Mouse (Mus musculus) spleen, postnatal 14 days (tissue): Measurements from ENCODE around the gene Tsc22d3.
A peak's percentile ranks its signal among the peaks of the same experiment; 100 is the strongest.
"Not testable (repeated sequence)": the region's sequence is repeated elsewhere in the genome, so short reads cannot be mapped to it uniquely, and the experiment has no call there.

ENCODE experiments used
- DNase-seq, 2 experiments: peaks; one replicate each; pipeline ENCODE4 v3.0.0; 2021 to 2022; ENCODE audit warnings: low spot score in 2 of 2

The Tsc22d3 gene

DNA sequence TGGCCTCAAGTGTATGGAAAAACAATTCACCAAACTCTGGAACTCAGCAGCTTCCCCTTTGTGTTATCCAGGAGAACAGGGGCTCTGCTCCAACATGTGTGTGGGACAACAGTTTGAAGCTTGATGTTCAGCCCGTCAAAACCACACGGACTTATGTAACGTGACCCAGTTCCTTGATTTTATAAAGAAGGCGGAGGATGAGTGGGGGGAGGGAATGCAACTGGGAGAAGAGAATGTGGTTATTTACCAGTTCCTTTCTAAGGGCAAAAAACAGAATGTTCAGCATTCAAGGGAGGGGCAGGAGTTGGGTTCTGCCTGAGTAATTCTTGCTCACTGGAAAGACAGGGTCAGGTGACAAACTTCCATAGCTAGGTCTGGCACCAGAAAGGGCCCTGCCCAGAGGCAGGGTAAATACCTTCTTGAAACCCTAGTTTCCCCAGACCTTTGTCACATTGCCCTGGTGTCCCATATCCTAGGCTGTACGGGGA is 71.3 kb downstream of the Tsc22d3 start:
- no peak for DNase-seq

DNA sequence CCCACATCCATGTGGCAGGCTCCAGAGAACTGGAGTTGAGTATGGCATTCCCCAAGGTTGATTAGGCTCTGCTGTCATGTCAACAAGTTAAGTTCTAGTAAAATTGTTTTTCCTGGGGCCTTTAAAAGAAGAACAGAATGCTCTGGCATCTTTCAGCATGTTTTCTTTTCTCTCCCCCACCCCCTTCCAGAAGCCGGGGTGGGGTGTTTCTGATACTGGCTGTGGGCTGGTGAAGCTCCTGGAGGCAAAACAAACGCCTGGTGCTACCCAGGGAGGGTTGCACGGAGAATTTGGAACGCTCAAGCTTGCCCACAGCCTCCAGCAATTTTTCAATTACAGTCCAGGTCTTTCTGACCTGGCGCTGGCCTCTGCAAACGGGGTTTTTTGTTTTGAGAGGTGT is 73.2 kb downstream of the Tsc22d3 start:
- no peak for DNase-seq

DNA sequence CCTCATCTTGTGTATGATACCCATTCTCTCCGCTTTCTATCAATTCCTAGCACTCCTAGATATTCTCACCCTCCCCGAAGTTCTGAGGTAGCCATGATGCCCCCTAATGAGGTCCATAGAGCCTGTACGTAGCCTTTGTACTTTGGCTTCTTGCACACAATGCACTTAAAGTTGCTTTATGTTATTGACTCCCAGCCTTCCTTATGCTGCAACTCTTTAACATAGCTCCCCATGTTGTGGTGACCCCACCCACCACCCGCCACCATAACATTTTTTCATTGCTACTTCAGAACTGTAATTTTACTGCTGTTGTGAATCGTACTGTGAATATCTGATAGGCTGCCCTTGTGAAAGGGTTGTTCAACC is 74.2 kb downstream of the Tsc22d3 start:
- DNase-seq: no peak

DNA sequence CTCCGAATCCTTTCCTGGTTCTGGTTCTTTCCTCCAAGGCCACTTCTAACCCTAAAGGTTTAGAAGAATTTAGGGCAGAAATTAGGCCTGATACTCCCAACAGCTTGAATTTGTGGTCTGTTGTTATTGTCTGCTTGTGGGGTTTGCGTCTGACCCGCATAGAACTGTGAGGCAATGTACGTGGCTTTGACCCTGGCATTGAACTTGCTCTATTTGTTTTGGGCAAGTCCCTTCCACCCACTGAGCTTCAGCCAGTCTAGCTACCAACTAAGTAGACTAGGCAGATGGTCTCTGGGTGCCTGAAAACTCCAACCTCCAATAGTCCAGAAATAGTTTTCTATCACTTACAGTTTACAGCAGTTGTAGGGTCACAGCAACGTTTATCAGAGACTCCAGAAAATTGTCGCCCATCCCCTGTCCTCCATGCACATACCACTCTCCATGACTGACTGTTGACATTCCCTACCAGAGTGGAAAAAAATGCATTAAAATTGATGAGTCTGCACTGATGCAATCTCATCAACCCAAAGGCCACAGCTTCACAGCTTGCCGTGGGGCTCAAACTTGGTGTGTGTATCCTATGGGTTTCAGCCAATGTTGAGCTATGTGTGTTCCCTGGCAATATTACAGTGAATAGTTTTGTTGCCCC is 74.7 kb downstream of the Tsc22d3 start:
- no peak for DNase-seq

DNA sequence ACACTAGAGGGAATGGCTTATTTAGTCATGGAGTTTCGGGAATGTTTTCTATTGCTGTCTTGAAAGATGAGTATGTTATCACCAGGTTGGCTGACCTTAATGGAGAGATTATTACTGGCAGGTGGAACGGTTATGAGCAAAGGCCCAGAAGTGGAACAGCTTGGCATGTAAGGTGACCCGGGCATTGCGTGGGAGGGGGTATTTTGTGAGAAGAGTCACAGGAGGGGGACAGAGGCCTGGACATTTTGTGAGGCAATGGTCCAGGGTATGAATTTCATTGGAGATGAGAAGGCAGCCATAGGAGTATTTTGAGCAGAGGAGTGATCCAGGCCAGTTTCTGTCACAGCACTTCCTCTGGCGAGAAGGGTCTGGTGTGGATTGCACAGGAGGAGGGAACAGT is 76.2 kb downstream of the Tsc22d3 start:
- DNase-seq: no peak

DNA sequence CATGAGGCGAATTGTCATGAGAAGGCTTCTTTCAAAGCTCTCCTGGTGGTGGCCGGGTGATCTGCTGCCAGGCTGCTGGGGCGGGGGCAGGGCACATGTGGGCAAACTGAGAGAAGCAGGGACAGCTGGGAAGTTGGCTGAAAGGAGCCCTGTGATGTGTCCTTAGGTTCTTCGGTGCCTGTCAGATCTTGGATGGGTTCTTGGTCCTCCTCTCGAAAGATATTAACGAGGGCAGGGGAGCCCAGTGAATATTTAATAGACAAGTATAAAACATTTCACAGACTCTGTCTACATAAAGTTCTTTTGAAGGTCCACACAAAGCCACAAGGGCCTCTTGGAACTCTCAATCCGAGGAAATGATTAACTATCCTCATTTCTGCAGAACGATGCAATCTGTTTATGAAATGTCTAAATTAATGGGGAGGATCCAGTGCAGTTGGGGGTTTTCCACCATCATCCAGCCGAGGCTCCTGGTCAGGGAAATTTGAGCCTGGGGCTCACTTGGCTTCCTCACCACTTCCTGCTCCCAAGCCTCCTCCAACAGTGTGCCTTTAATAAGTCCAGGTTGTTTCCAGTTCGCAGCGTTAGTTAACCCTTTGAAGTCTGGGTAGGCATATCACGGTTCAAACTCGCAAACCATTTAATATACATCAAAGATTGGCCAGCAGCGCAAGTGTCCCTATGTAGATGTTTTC is 78.2 kb downstream of the Tsc22d3 start:
- DNase-seq: no peak

DNA sequence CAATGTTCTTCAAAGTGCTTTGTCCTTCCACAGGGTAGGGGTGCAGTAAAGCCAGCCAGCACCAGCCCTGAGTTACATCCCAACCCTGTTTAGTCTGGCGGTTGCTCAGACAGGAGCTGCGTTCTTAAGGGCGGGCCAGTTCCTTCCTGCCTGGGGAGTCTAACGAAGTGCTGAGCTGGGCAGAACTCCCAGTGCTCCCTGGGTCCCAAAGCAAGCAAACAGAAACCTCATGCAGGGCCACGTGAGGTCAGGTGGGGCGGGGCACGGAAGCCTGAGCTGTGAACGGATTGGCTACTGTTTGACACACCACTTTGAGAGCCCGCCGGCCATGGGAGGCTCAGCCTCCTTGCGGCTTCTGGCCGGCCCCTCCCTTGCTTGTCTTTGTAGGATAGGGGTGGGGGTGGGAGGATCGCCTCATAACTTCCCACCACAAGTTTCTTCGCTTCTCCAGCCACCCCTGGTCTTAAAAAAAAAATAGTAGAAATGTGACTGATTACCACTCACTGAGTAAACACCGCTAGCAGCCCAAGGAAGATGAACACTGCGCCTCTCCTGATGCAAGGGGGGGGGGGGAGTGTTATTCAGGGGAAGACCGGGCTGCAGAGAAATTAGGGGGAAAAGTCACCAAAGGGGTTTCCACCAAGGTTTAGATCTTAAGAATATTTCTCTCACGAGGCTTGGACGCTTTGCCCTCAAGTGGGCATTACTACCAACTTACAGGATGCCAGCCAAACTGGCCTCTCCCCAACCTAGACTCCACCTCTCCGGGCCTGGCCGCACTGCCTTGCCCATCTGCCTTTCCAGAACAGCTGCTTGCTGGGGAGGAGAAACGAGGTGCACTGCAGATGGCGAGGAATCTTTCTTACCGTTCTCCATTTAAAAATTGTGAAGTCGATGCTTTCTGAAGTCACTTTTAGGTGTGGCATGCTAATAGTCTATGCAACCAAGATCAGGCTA is 80.0 kb downstream of the Tsc22d3 start:
- peak; percentile 58 to 70 for DNase-seq

DNA sequence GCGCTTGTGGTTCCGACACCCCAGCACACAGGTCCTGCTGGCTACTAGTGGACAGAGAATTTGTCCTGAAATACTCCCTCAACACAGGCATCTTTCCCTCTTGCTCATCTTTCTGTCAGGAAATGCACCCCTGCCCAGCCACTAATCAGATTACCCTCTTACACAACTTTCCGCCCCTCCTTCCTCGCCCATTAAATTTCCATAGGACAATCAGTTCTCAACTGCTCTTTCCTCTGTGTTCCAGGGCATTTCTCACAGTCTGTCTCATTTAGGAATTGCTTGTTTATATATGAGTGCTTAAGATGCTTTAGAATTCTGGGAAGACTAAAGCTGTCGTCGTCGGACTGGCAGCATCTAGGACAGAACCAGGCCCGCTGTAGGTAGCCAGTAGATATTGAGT is 82.1 kb downstream of the Tsc22d3 start:
- no peak for DNase-seq

DNA sequence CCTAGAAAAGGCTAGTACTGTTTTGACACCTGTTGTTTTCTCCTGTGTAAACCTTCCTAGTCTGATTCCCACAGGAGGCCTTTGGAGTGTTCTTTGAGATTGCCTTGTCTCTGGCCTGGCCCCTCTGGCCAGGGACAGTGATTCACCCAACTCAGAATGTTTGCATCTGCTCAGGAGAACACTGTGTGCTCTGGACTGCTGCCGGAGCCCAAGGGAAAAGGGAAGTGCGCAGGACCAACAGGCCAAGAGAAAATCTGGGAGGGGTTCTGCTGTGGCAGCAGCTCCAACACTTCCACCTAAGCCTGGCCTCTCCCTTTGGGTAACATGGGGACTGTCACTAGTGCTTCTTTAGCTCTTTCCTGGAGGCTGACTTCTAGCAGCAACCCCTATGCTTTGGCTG is 87.1 kb downstream of the Tsc22d3 start:
- DNase-seq: no peak

DNA sequence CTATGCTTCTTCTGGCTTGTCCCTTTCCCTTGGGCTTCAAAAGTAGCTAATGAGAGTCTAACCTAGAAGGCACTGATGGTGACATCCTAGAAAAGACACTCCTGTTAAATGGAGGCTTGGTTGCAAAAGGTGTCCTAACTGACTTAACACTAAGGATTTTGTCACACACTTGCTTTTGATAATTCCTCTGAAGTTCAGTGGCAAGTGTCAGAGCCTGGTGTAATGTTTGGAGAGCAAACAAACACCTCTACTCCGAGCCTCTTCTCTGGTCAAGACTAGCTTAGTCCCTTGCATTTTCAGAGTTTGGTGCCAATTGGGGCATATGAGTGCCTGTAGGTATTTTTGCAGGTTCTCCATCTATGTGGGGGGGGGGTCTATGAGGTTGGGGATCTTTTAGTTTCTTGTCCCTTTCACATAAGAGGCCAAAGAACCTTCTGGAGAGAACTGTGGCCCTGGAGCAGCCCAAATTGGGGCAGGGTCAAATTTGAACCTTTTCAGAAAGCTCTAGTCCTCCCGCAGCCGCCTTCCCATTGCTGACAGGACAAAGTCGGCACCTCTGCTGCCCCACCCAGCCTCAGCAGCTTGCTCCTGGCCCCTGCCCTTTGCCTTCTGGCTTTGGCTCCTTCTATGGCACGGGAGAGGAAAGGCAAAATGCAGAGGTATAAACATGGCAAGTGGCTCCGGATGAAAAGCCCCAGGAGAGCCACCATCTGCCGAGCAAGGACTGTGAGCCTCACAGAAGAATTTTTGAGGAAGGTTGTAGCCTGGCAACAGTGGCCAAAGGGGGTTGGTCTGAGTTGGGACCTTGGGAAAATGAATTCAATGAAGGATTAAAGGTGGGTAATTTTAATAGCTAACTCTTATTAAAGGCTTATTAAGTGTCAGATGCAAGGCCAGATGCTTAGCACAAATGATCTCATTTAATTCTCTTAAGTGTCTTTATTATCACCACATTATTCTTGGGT is 88.5 kb downstream of the Tsc22d3 start:
- no peak for DNase-seq

DNA sequence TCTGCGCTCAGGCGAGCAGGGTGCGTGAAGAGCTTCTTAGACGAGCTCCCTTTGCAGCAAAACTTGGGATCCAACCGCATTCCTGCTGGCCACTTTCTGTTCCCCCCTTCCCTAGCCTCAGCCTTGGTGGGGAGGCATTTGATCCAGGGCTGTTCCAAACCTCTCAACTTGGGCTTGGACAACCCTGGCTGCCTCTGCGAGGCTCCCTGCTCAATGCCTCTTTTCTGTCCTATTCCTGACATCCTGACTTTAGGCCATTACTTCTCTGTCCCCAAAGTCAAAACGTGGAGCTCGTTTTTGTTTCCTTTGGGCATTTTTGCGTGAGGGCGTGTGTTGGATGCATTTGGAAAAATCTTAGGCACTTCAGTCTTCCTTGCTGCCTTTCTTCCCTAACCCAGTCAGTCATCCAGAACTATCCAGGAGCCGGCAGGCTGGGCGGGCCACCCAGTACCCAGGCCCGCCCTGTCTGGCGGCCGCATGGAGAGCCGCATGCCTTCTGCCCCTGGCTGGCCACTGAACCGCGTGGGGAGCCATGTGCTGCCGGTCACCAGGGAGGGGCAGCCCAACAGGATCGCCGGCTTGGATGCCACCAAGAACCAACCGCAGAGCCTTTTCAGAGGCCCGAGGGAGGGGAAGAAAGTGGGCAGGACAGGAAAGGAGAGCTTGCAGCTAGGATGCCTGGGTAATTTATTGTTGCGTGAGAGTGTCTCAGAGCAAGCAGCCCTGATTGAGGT is 89.6 kb downstream of the Tsc22d3 start:
- DNase-seq: peak in 1 of 2 experiments; percentile 32

DNA sequence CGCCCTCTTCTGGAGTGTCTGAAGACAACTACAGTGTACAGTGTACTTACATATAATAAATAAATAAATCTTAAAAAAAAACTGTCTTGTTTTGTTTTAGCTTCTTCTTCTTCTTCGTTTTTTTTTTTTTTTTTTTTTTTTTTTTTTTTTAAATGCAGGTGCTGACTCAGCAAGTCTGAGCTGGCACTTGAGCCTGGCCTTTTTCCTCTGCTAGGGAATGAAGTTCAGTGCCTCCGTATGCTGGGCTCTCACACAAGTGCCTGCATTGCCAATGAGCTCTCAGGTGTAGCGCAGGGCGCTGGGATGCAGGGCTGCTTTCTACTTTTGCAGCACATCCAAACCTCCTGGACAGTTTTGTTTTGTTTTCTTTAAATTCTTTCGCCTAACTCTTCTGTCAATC is 90.6 kb downstream of the Tsc22d3 start:
- no peak for DNase-seq

DNA sequence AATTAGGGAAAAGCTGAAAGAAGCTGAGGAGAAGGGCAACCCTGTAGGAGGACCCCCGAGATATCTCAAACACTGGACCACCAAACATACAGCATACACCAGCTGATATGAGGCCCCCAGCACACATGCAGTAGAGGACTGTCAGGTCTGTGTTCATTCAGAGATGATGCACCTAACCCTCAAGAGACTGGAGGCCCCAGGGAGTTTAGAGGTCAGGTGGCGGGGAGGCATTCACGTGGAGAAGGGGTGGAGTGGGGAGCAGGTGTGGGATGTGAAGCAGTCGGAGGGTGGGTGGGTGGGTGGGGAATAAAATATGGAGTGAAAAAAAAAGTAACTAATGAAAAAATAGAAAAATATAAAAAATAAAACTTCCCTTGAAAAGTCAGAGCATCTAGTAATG is 91.7 kb downstream of the Tsc22d3 start:
- DNase-seq: not testable (repeated sequence)

DNA sequence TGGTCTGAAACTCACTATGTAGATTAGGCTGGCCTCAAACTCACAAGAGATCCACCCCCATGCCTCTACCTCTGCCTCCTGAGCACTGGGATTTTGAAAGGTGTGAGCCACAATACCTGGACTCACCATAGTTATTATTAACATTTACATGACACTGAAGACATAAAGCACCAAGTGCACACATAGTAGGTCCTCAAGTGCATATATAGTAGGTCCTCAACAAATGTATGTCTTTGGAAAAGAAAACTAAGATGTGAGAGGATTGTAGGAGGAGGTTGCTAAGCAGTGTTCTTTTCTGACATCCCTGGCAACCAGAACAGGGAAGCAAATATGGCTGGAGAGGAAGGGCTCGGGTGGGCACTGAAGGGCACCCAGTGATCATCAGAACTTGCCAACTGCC is 93.1 kb downstream of the Tsc22d3 start:
- DNase-seq: no peak

DNA sequence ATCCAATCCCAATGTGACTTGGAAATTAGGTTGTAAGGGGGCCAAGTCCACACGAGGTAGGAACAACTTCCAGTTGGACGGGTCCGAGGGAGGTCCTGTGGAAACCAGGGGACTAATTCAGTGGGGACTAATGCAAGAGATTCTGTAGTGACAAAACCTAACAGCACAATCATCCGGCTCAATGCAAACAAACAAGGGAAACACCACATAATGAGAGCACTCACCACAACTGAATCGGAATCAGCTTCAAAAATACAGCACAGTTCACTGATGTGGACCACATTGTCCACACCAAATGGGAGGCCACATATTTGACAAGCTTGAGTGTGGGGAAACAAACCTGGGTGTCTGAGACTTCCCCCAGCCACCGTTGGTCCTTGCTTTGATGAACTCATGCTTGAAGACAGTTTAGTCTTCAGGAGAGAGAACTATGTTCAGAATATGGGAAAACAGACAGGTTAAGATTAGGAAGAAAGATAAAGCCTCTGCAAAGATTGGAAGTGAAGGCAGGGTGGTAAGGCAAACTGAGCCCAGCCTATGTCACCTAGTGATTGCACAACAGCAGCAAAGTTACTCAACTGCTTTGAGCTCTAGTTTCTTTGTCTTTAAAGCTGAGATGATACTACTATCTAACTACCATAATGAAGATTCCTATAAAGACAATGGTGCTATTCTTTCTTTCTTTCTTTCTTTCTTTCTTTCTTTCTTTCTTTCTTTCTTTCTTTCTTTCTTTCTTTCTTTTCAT is 93.9 kb downstream of the Tsc22d3 start:
- no peak for DNase-seq

DNA sequence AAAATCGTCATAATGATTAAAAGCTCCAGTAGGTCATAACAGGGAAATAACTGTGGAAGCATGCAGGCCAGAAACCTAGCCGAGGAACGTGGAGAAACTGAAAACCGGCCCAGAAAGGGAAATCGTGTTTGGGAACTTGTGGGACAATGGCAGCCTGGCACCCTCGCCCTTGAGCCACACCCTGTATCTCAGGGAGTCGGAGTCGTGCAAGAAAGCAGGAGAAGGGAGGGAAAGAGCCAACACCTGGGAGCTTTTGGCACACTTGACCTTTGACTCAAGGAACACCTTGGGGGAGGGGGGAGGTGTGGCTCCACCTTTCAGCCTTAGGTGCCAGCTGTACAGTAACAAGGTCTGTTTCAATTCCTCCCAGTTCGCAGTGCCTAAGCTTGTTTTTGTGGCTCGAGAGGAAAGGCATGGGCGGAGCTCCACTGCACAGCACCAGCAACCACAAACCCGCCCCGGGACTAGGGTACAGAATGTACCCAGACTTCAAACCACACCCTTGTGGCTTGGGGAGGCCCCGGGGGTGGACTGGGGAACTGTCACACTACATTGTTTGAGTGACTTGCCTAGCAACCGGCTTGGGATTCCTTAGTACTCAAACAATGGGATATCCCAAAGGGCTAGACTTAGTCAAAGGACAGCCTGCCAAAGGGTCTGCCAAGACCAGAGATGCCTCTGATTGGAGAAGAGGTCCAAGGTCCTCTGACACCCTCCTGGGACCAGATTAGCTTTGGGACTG is 94.8 kb downstream of the Tsc22d3 start:
- peak; percentile 59 to 69 for DNase-seq

DNA sequence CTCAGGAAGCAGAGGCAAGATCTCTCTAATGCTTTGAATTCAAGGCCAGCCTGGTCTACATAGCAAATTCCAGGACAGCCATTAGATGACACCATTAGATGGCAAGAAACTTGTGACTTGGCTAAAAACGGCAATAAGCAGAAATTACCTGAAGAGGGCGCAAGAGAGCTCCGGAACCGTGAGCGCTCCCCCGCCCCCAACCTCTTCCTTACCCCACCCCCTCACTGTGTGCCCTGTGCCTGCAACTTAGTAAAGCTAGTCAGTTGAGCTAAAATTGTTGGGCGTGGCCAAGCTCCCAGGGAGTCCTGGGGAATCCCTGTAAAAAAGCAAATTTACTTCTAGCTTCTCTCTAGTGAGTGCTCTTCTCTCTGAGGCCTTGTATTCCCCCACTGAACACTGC is 96.6 kb downstream of the Tsc22d3 start:
- peak; percentile 47 to 60 for DNase-seq

DNA sequence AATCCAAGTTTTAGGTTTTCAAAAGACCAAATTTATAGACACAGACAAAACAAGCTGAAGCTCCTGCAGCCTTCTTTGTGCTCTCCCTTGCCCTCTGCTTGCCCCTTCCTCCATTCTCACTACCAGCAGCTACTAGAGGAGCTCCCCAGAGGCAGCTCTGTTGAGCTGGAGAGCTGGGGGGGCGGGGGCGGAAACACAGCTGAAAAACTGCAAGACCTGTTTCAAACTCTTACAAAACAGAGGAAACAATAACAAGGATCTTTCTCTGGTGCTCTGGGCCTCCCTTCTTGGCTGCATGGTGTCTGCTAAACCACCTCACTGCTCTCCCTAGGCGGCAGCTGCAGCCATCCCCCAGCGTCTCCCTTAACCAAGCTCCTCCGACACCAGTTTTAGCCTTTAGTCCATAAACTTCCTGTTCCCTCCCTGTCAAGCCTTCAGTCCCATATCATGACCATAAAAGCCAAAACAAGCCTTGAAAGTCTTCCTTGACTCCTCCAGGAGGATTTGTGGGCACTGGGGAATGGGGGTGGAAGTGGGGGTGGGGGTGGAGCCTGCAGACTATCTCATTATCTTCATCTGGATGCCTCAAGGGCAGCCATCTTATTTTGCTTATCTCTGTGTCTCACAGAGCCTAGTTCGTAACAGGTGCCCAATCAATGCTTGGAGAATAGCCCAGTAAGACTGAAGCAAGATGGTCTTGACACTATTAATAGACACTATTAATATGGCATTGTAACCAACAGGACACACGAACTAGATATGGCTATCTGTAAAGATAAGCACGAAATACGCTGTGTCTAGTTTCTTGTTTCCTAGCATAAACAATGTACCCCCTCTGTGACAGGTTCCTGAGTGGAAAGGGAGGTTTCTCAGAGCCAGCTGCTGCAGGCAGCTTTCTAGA is 98.8 kb downstream of the Tsc22d3 start:
- no peak for DNase-seq
